Mouse (Mus musculus) thymus, adult 2 months (tissue): ENCODE results near the gene Axin1.

Experiments
- CTCF ChIP-seq: fragments of 200-500 bp; IDR thresholded peaks from 2 replicates; pipeline ENCODE4 v1.5.1; 2012; ENCODE audit warnings: mild to moderate bottlenecking, control low read depth, low read length, moderate library complexity, borderline replicate concordance; ENCODE audit not compliant: control insufficient read depth, poor library complexity, insufficient read depth; ENCODE audit errors: extremely low read depth
- POLR2A ChIP-seq: fragments of 200-500 bp; IDR thresholded peaks from 2 replicates; pipeline ENCODE4 v1.6.1; 2012; ENCODE audit warnings: mild to moderate bottlenecking, low read length, control low read depth, moderate library complexity; ENCODE audit not compliant: control insufficient read depth, poor library complexity, insufficient read depth; ENCODE audit errors: extremely low read depth

DNA sequence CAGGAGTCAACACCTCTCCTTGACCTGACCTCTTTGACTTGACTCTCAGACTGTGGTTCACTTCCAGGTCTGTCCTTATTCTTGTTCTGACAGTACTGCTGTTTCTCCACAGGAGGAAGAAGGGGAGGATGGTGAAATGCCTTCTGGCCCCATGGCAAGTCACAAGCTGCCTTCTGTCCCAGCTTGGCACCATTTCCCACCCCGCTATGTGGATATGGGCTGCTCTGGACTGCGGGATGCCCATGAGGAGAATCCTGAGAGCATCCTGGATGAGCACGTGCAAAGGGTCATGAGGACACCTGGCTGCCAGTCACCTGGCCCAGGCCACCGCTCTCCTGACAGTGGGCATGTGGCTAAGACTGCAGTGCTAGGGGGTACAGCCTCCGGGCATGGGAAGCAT, 49.1 kb downstream of the Axin1 start:
- TF ChIP-seq POLR2A, result no peak
- TF ChIP-seq CTCF, result no peak
